Mouse (Mus musculus) myocyte (in vitro differentiated cells): ENCODE measurements at regions not wholly inside any gene's neighbourhood (a gene's known extent, or its start where the extent isn't known, plus 50 kb on each side); places are given as distances from the start of the nearest gene placed in this dataset.

Source experiments
- H3K27me3 ChIP-seq: one replicate; pipeline ENCODE4 v1.6.1; 2011; ENCODE audit not compliant: control insufficient read depth, insufficient read depth, insufficient read length
- H3K36me3 ChIP-seq: one replicate; pipeline ENCODE4 v1.6.1; 2011; ENCODE audit not compliant: control insufficient read depth, insufficient read depth
- H3K4me2 ChIP-seq: one replicate; pipeline ENCODE4 v1.6.1; 2011; ENCODE audit warnings: low read depth, control low read depth
- H3K4me3 ChIP-seq: one replicate; pipeline ENCODE4 v1.5.1; 2011; ENCODE audit warnings: mild to moderate bottlenecking, control low read depth, moderate library complexity
- H3K79me2 ChIP-seq: one replicate; pipeline ENCODE4 v1.6.1; 2011; ENCODE audit not compliant: control insufficient read depth, insufficient read depth
- H3ac ChIP-seq: one replicate; pipeline ENCODE4 v1.6.1; 2011; ENCODE audit not compliant: control insufficient read depth, insufficient read length
- CEBPB ChIP-seq: IDR thresholded peaks from 2 replicates; pipeline ENCODE4 v1.6.1; 2011; ENCODE audit warnings: mild to moderate bottlenecking, moderate library complexity; ENCODE audit not compliant: poor library complexity, insufficient read depth, severe bottlenecking
- E2F4 ChIP-seq: IDR thresholded peaks from one replicate; pipeline ENCODE4 v1.6.1; 2011; ENCODE audit warnings: mild to moderate bottlenecking, control low read depth, moderate library complexity; ENCODE audit not compliant: insufficient read depth
- MAX ChIP-seq: IDR thresholded peaks from one replicate; pipeline ENCODE4 v1.6.1; 2011; ENCODE audit warnings: low read depth, mild to moderate bottlenecking, control low read depth
- MYOD1 ChIP-seq, 3 experiments: IDR thresholded peaks; one replicate each; pipeline ENCODE4 v1.6.1; 2011; ENCODE audit warnings: control low read depth in 2 of 3, low read depth in 2 of 3, mild to moderate bottlenecking in 2 of 3, moderate library complexity in 1 of 3; ENCODE audit not compliant: insufficient read length in 2 of 3, control insufficient read depth in 1 of 3
- MYOG ChIP-seq, 3 experiments: IDR thresholded peaks; one replicate each; pipeline ENCODE4 v1.6.1; 2011; ENCODE audit warnings: control low read depth in 2 of 3, low read depth in 2 of 3, mild to moderate bottlenecking in 2 of 3; ENCODE audit not compliant: insufficient read length in 2 of 3, control insufficient read depth in 1 of 3, insufficient read depth in 1 of 3
- POLR2A ChIP-seq: IDR thresholded peaks from one replicate; pipeline ENCODE4 v1.6.1; 2011; ENCODE audit warnings: low read depth, mild to moderate bottlenecking, control low read depth, moderate library complexity; ENCODE audit not compliant: insufficient read length
- POLR2AphosphoS2 ChIP-seq: IDR thresholded peaks from one replicate; pipeline ENCODE4 v1.6.1; 2011; ENCODE audit warnings: low read depth, control low read depth; ENCODE audit not compliant: insufficient read length
- REST ChIP-seq: IDR thresholded peaks from one replicate; pipeline ENCODE4 v1.6.1; 2011; ENCODE audit warnings: mild to moderate bottlenecking, control low read depth, moderate library complexity; ENCODE audit not compliant: insufficient read depth, insufficient read length
- SRF ChIP-seq: IDR thresholded peaks from one replicate; pipeline ENCODE4 v1.6.1; 2011; ENCODE audit warnings: low read depth; ENCODE audit not compliant: control insufficient read depth, insufficient read length
- TCF12 ChIP-seq: IDR thresholded peaks from one replicate; pipeline ENCODE4 v1.6.1; 2011; ENCODE audit warnings: mild to moderate bottlenecking, control low read depth; ENCODE audit not compliant: poor library complexity, insufficient read depth, severe bottlenecking
- TCF3 ChIP-seq: IDR thresholded peaks from one replicate; pipeline ENCODE4 v1.6.1; 2011; ENCODE audit warnings: low read depth, control low read depth; ENCODE audit not compliant: insufficient read length
- USF1 ChIP-seq: IDR thresholded peaks from one replicate; pipeline ENCODE4 v1.6.1; 2011; ENCODE audit warnings: low read depth, mild to moderate bottlenecking, control low read depth, moderate library complexity

DNA sequence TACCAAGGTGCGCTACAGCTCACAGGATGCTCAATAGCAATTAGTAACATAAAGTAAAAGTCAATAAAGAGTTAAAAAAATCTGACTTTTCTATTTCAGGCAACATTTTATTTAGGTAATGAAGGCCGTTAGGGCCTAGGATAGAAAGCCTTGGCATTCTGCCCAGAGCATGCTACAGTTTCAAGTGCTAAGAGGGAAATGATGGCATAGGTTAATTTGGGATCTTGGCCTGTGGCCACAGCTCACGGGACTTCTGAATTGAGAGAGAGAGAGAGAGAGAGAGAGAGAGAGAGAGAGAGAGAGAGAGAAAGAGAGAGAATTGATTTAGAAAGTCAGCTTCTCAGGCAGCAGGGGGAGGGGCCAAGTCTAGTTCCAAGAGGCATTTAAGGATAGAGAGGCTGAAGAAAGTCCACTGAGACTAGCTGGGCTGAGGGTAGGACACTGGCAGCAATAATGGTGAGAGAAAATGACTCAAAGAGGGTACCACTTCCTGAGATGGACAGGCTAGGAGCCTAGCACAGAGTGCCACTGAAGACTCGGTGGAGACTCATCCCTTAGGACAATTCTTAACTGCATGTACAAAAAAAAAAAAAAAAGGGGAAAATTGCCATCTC is 52.6 kb upstream of the Klf14 start:
- TF ChIP-seq CEBPB (no peak), POLR2A (no peak), TCF3 (no peak), MYOD1 (IDR thresholded peaks at IDR 0.05; ENCODE audit: control insufficient read depth in 1 of 3, insufficient read length in 2 of 3, low read depth in 2 of 3) (no peak)
- Histone ChIP-seq H3K79me2 (no peaks in the 10 kb centered on the region), H3ac (no peak overlapping the region), H3K36me3 (no peaks in the 10 kb centered on the region), H3K4me3 (no peak overlapping the region), H3K4me2 (peak overlapping the region; percentile 1), H3K27me3 (peaks cover 8% of the 10 kb centered on the region)

DNA sequence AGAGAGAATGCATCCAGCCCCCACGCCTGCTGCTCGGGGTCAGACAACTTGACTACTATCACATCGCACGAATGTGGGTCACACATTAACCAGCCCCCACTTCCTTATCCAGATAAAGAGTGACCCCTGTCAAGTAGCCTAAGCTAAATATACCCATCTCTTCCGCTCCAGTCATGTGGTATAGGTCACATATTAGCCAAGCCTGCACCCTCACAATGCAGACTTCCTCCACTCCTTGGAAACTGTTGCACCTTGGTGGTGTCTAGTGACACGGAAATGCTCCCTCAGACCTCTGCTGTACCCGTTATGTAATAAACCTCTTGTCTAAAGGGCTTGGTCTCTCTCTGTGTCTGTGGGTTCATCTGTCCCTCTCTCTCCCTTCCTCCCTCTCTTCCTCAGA is 57.7 kb upstream of the Klf14 start:
- no peak overlapping the region for H3ac ChIP-seq
- H3K4me2 ChIP-seq: no peak overlapping the region
- H3K4me3 ChIP-seq: no peak overlapping the region
- peaks cover 15% of the 10 kb centered on the region for H3K27me3 ChIP-seq
- TF ChIP-seq E2F4 (no peak), POLR2A (no peak), TCF12 (no peak)
- no peaks in the 10 kb centered on the region for H3K79me2 ChIP-seq
- no peaks in the 10 kb centered on the region for H3K36me3 ChIP-seq

DNA sequence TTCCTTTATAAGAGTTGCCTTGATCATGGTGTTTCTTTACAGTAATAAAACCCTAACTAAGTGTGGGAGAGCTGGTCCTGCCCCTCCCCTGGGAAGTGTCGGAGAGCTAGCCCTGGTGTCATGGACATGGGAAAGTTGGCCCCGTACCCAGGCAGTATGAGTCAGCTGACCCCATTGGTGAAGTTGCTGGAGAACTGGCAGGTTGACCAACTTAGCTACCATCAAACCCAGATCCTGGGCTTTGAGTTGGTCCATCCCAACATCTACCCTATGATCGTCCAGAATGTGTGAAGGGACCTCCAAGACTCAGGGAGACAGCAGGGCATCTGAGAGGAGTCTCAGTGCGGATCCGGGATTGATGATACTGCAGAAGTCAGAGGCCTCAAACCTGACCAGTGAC is 62.9 kb upstream of the Klf14 start:
- Histone ChIP-seq H3K79me2 (no peaks in the 10 kb centered on the region), H3K36me3 (no peaks in the 10 kb centered on the region), H3K27me3 (peaks cover 7% of the 10 kb centered on the region), H3K4me2 (no peak overlapping the region), H3K4me3 (no peak overlapping the region), H3ac (no peak overlapping the region)
- no peak for TF ChIP-seq USF1
- TF ChIP-seq TCF12: no peak
- no peak for TF ChIP-seq CEBPB
- TF ChIP-seq E2F4: no peak
- TF ChIP-seq POLR2A: no peak
- no peak for TF ChIP-seq MYOD1 (IDR thresholded peaks at IDR 0.05; ENCODE audit: control insufficient read depth in 1 of 3, insufficient read length in 2 of 3, low read depth in 2 of 3)
- TF ChIP-seq TCF3: no peak
- TF ChIP-seq MAX: no peak
- TF ChIP-seq REST: no peak
- TF ChIP-seq SRF: no peak
- TF ChIP-seq MYOG (IDR thresholded peaks at IDR 0.05; ENCODE audit: control insufficient read depth in 1 of 3, insufficient read depth in 1 of 3, insufficient read length in 2 of 3, low read depth in 2 of 3): no peak
- TF ChIP-seq POLR2AphosphoS2: no peak

DNA sequence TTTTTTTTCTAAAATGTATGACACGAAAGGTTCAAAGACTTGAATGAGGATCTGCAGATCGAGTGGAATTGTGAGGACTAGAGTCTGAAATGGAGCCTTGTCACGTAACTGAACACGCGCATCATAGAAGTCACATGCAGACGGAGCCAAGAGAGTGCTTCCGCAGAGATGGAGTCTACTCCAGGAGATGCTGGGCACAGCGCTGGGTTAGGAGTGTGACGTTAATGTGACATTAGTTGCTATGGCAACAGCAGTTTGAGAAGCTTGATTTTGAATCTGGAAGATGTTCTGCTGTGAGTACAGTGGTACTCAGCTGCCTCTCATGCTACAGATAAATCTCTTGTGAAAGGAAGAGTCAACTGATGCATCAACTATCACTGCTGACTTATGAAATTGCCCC is 70.9 kb upstream of the Klf14 start:
- H3K36me3 ChIP-seq: no peaks in the 10 kb centered on the region
- no peak for TF ChIP-seq SRF
- TF ChIP-seq POLR2A: no peak
- TF ChIP-seq REST: no peak
- no peak for TF ChIP-seq E2F4
- TF ChIP-seq USF1: no peak
- TF ChIP-seq MYOG (IDR thresholded peaks at IDR 0.05; ENCODE audit: control insufficient read depth in 1 of 3, insufficient read depth in 1 of 3, insufficient read length in 2 of 3, low read depth in 2 of 3): no peak
- H3K79me2 ChIP-seq: no peaks in the 10 kb centered on the region
- H3ac ChIP-seq: no peak overlapping the region
- H3K4me2 ChIP-seq: no peak overlapping the region
- H3K27me3 ChIP-seq: no peaks in the 10 kb centered on the region
- H3K4me3 ChIP-seq: no peak overlapping the region

DNA sequence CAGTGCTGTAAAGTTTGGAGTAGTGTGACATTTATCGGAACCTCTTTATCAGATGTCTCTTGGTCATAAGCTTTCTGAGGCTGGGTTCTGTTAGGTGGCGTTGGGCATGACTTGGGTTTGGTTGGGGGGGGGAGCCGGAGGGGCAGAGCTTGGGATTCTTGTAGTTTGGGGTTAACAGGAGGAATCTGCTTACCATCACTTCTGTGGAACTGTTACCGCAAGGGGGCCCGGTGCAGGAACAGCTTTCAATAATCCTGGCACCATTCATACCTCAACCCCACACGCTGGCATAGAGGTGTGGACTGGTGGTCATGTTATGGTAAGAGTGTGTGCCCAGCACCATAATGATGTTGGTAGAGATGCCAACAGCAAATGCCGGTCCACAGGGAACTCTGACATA is 72.1 kb upstream of the Klf14 start:
- no peaks in the 10 kb centered on the region for H3K79me2 ChIP-seq

DNA sequence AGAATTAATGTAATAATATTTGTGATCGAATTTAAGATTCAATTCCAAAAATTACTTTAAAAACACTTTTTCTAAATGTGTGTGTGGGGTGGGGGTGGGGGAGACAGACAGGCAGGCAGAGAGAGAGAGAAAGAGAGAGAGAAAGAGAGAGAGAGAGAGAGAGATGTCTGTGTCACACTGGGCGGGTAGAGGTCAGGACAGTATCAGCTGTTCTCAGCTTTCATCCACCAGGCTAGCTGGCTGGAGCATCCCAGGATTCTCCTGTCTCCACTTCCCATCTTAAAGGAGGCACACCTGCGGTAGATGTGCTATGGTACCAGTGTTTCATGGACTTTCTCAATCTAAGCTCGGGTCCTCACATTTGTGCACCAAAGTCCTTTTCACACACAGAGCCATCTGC is 73.3 kb upstream of the Klf14 start:
- no peak overlapping the region for H3K4me3 ChIP-seq

More for the DNA sequence above, 72.1 kb upstream of the Klf14 start:
- no peaks in the 10 kb centered on the region for H3K36me3 ChIP-seq
- H3K4me3 ChIP-seq: no peak overlapping the region
- no peaks in the 10 kb centered on the region for H3K27me3 ChIP-seq
- no peak overlapping the region for H3ac ChIP-seq
- TF ChIP-seq E2F4: no peak
- TF ChIP-seq CEBPB: no peak
- TF ChIP-seq REST: no peak
- TF ChIP-seq POLR2AphosphoS2: no peak
- no peak overlapping the region for H3K4me2 ChIP-seq

More for the DNA sequence above, 73.3 kb upstream of the Klf14 start:
- no peak overlapping the region for H3ac ChIP-seq
- H3K36me3 ChIP-seq: no peaks in the 10 kb centered on the region
- no peaks in the 10 kb centered on the region for H3K79me2 ChIP-seq
- TF ChIP-seq MAX: no peak
- no peak for TF ChIP-seq TCF3
- no peak for TF ChIP-seq POLR2AphosphoS2
- no peak for TF ChIP-seq CEBPB
- no peak for TF ChIP-seq SRF
- peak in 1 of 3 experiments; percentile 54 for TF ChIP-seq MYOG (IDR thresholded peaks at IDR 0.05; ENCODE audit: control insufficient read depth in 1 of 3, insufficient read depth in 1 of 3, insufficient read length in 2 of 3, low read depth in 2 of 3)
- peak in 1 of 3 experiments; percentile 57 for TF ChIP-seq MYOD1 (IDR thresholded peaks at IDR 0.05; ENCODE audit: control insufficient read depth in 1 of 3, insufficient read length in 2 of 3, low read depth in 2 of 3)
- H3K27me3 ChIP-seq: no peaks in the 10 kb centered on the region
- H3K4me2 ChIP-seq: no peak overlapping the region
